Mouse (Mus musculus) liver, adult 2 months (tissue): ENCODE measurements around the gene Rita1.

Source experiments
- CTCF ChIP-seq: fragments of 200-500 bp; IDR thresholded peaks from 2 replicates; pipeline ENCODE4 v1.5.1; 2011; ENCODE audit warnings: low read depth, low read length, control low read depth
- POLR2A ChIP-seq: fragments of 200-500 bp; IDR thresholded peaks from 2 replicates; pipeline ENCODE4 v1.6.1; 2011; ENCODE audit warnings: low read length, control low read depth; ENCODE audit not compliant: insufficient read depth; ENCODE audit errors: extremely low read depth

DNA sequence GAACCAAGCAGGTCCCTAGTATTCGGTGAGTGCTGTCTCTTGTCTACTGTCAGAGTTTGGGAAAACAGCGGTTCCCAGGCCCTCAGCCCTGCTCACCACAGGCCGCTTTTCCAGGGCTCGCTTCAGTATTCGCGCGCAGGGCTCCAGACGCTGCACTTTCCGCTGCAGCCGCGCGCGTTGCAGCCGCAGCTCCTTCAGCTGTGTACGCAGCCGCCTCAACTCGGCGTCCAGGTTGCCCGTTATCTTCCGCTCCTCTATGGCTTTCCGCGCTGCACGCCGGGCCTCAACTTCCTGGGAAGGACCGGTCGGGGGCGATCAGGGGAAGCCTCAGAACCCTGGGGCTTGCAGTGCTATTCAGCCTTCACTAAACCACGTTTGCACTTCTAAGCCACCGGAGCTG, 18.7 kb upstream of the Rita1 start:
- TF ChIP-seq POLR2A (no peak), CTCF (no peak)
